ENCODE assay signal across 8 mouse cellular contexts in genomic region chr5:104571282-104571921, GRCm38 (mm10).
DNase-seq lines count a peak whose midpoint lies in the region; ATAC-seq and TF ChIP-seq lines count a peak whose summit lies in the region.
"Not testable (repeated sequence)": the region's sequence is repeated elsewhere in the genome, so short reads cannot be mapped to it uniquely, and the experiment has no call there.

No protein-coding gene starts in this region.

- peak; percentile 99 for ATAC-seq in activated CD4-positive, CD25-positive, alpha-beta regulatory T cell, adult 4 months

- peak; percentile 80 to 82 for DNase-seq in gastrocnemius, adult 8-10 months (ENCODE audit: low spot score in 2 of 2)
- peak; percentile 28 for DNase-seq in hindlimb bud, embryonic 11.5 days (ENCODE audit: extremely low spot score, low read depth, low spot score)
- peak; percentile 85 to 89 for DNase-seq in left cerebral cortex, adult 8-10 months (ENCODE audit: low spot score in 2 of 2)
- peak; percentile 92 to 96 for DNase-seq in right cerebral cortex, postnatal 10 days (ENCODE audit: low spot score in 2 of 2)
- DNase-seq in urinary bladder, postnatal 25 days (ENCODE audit: low spot score) = peak; percentile 73

- H3K9me3 ChIP-seq in megakaryocyte, embryonic 14.5 days = not testable (repeated sequence)

- H3K4me1 ChIP-seq in cortical plate, adult 2 months (ENCODE audit: control insufficient read depth, insufficient read depth, low read length); megakaryocyte, embryonic 14.5 days: not testable (repeated sequence)

- H3K27me3 ChIP-seq in megakaryocyte, embryonic 14.5 days (replicated peaks) = not testable (repeated sequence)

- TF ChIP-seq POLR2A in cortical plate, adult 2 months (IDR thresholded peaks at IDR 0.05; ENCODE audit: extremely low read depth, insufficient read depth, low read length) = peak; percentile 34; the same call in 1 of the 2 replicates

- not testable (repeated sequence) for H3K36me3 ChIP-seq in megakaryocyte, embryonic 14.5 days (replicated peaks; ENCODE audit: low read length)

- peak overlapping the region; percentile 94 for H3K27ac ChIP-seq in cortical plate, adult 2 months (ENCODE audit: insufficient read depth, low read length)

- H3K4me3 ChIP-seq in cortical plate, adult 2 months (ENCODE audit: insufficient read depth, low read length) = peak overlapping the region; percentile 81
- H3K4me3 ChIP-seq in megakaryocyte, embryonic 14.5 days (replicated peaks) = peak overlapping the region; percentile 93

- not testable (repeated sequence) for TF ChIP-seq CTCF in cortical plate, adult 2 months (IDR thresholded peaks at IDR 0.05; ENCODE audit: extremely low read depth, insufficient read depth, low read length)

Comparison
In these comparisons a context has a peak if more than half of its experiments do, and no peak if none do; other contexts are left out.
1. Peak in every context shown above with its lines: DNase-seq, ATAC-seq, H3K4me3 ChIP-seq and H3K27ac ChIP-seq.
2. DNase-seq: peak in every context shown above with its lines; median percentile 94 in right cerebral cortex, postnatal 10 days; 87 in left cerebral cortex, adult 8-10 months; 81 in gastrocnemius, adult 8-10 months; 73 in urinary bladder, postnatal 25 days; 28 in hindlimb bud, embryonic 11.5 days.